Mouse (Mus musculus): ENCODE measurements around the gene Trarg1. TPM values are rescaled to one million over a fixed set of nuclear protein-coding genes. Genes with fewer than 3 reads are reported as not detected.

The Trarg1 gene
- polyA plus RNA-seq, 1 experiment = 0.34 TPM

- Histone ChIP-seq H3ac (ENCODE audit: control insufficient read depth, insufficient read length) (no peak overlapping the region), H3K4me3 (no peak overlapping the region), H3K79me2 (ENCODE audit: control insufficient read depth, insufficient read depth) (no peaks in the 10 kb centered on the region), H3K4me2 (ENCODE audit: low read depth) (no peak overlapping the region), H3K27me3 (ENCODE audit: control insufficient read depth, insufficient read depth, insufficient read length) (no peaks in the 10 kb centered on the region), H3K36me3 (ENCODE audit: control insufficient read depth, insufficient read depth) (no peaks in the 10 kb centered on the region)
- TF ChIP-seq E2F4 (IDR thresholded peaks at IDR 0.05; ENCODE audit: insufficient read depth) (no peak), CEBPB (IDR thresholded peaks at IDR 0.05; ENCODE audit: insufficient read depth, poor library complexity, severe bottlenecking) (no peak), REST (IDR thresholded peaks at IDR 0.05; ENCODE audit: insufficient read depth, insufficient read length) (no peak), POLR2AphosphoS2 (IDR thresholded peaks at IDR 0.05; ENCODE audit: insufficient read length, low read depth) (no peak), MYOG (IDR thresholded peaks at IDR 0.05; ENCODE audit: control insufficient read depth in 1 of 3, insufficient read depth in 1 of 3, insufficient read length in 2 of 3, low read depth in 2 of 3) (no peak), SRF (IDR thresholded peaks at IDR 0.05; ENCODE audit: control insufficient read depth, insufficient read length, low read depth) (no peak), USF1 (IDR thresholded peaks at IDR 0.05; ENCODE audit: low read depth) (no peak), TCF3 (IDR thresholded peaks at IDR 0.05; ENCODE audit: insufficient read length, low read depth) (no peak)
Measured at GRCm38 (mm10) chr11:76659138-76659930, 20.3 kb upstream of the Trarg1 start.

GRCm38 (mm10) chr11:76661790-76662468 lies 17.7 kb upstream of the Trarg1 start:
- Histone ChIP-seq H3ac (ENCODE audit: control insufficient read depth, insufficient read length) (no peak overlapping the region), H3K27me3 (ENCODE audit: control insufficient read depth, insufficient read depth, insufficient read length) (peaks cover 22% of the 10 kb centered on the region), H3K36me3 (ENCODE audit: control insufficient read depth, insufficient read depth) (no peaks in the 10 kb centered on the region), H3K4me2 (ENCODE audit: low read depth) (no peak overlapping the region), H3K79me2 (ENCODE audit: control insufficient read depth, insufficient read depth) (no peaks in the 10 kb centered on the region), H3K4me3 (no peak overlapping the region)
- TF ChIP-seq MYOG (IDR thresholded peaks at IDR 0.05; ENCODE audit: control insufficient read depth in 1 of 3, insufficient read depth in 1 of 3, insufficient read length in 2 of 3, low read depth in 2 of 3) (no peak), TCF3 (IDR thresholded peaks at IDR 0.05; ENCODE audit: insufficient read length, low read depth) (no peak), MYOD1 (IDR thresholded peaks at IDR 0.05; ENCODE audit: control insufficient read depth in 1 of 3, insufficient read length in 2 of 3, low read depth in 2 of 3) (no peak), TCF12 (IDR thresholded peaks at IDR 0.05; ENCODE audit: insufficient read depth, poor library complexity, severe bottlenecking) (no peak), POLR2A (IDR thresholded peaks at IDR 0.05; ENCODE audit: insufficient read length, low read depth) (no peak), POLR2AphosphoS2 (IDR thresholded peaks at IDR 0.05; ENCODE audit: insufficient read length, low read depth) (no peak), SRF (IDR thresholded peaks at IDR 0.05; ENCODE audit: control insufficient read depth, insufficient read length, low read depth) (no peak), E2F4 (IDR thresholded peaks at IDR 0.05; ENCODE audit: insufficient read depth) (no peak), REST (IDR thresholded peaks at IDR 0.05; ENCODE audit: insufficient read depth, insufficient read length) (no peak), CEBPB (IDR thresholded peaks at IDR 0.05; ENCODE audit: insufficient read depth, poor library complexity, severe bottlenecking) (no peak)

GRCm38 (mm10) chr11:76666002-76666649 lies 13.5 kb upstream of the Trarg1 start:
- Histone ChIP-seq H3ac (ENCODE audit: control insufficient read depth, insufficient read length) (no peak overlapping the region), H3K27me3 (ENCODE audit: control insufficient read depth, insufficient read depth, insufficient read length) (peaks cover 24% of the 10 kb centered on the region), H3K79me2 (ENCODE audit: control insufficient read depth, insufficient read depth) (no peaks in the 10 kb centered on the region), H3K4me2 (ENCODE audit: low read depth) (no peak overlapping the region), H3K36me3 (ENCODE audit: control insufficient read depth, insufficient read depth) (no peaks in the 10 kb centered on the region), H3K4me3 (no peak overlapping the region)
- TF ChIP-seq POLR2A (IDR thresholded peaks at IDR 0.05; ENCODE audit: insufficient read length, low read depth) = no peak
- TF ChIP-seq USF1 (IDR thresholded peaks at IDR 0.05; ENCODE audit: low read depth) = no peak
- TF ChIP-seq REST (IDR thresholded peaks at IDR 0.05; ENCODE audit: insufficient read depth, insufficient read length) = no peak
- no peak for TF ChIP-seq POLR2AphosphoS2 (IDR thresholded peaks at IDR 0.05; ENCODE audit: insufficient read length, low read depth)
- no peak for TF ChIP-seq TCF3 (IDR thresholded peaks at IDR 0.05; ENCODE audit: insufficient read length, low read depth)
- TF ChIP-seq SRF (IDR thresholded peaks at IDR 0.05; ENCODE audit: control insufficient read depth, insufficient read length, low read depth) = no peak
- TF ChIP-seq MAX (IDR thresholded peaks at IDR 0.05; ENCODE audit: low read depth) = no peak
- TF ChIP-seq E2F4 (IDR thresholded peaks at IDR 0.05; ENCODE audit: insufficient read depth) = no peak
- TF ChIP-seq TCF12 (IDR thresholded peaks at IDR 0.05; ENCODE audit: insufficient read depth, poor library complexity, severe bottlenecking) = no peak
- TF ChIP-seq MYOG (IDR thresholded peaks at IDR 0.05; ENCODE audit: control insufficient read depth in 1 of 3, insufficient read depth in 1 of 3, insufficient read length in 2 of 3, low read depth in 2 of 3) = no peak
- TF ChIP-seq MYOD1 (IDR thresholded peaks at IDR 0.05; ENCODE audit: control insufficient read depth in 1 of 3, insufficient read length in 2 of 3, low read depth in 2 of 3) = no peak
- no peak for TF ChIP-seq CEBPB (IDR thresholded peaks at IDR 0.05; ENCODE audit: insufficient read depth, poor library complexity, severe bottlenecking)

GRCm38 (mm10) chr11:76667807-76668206 lies 11.8 kb upstream of the Trarg1 start:
- no peaks in the 10 kb centered on the region for H3K36me3 ChIP-seq (ENCODE audit: control insufficient read depth, insufficient read depth)
- no peak overlapping the region for H3K4me2 ChIP-seq (ENCODE audit: low read depth)
- TF ChIP-seq CEBPB (IDR thresholded peaks at IDR 0.05; ENCODE audit: insufficient read depth, poor library complexity, severe bottlenecking) (no peak), MYOG (IDR thresholded peaks at IDR 0.05; ENCODE audit: control insufficient read depth in 1 of 3, insufficient read depth in 1 of 3, insufficient read length in 2 of 3, low read depth in 2 of 3) (peak in 2 of 3 experiments; percentile 33 to 45), MAX (IDR thresholded peaks at IDR 0.05; ENCODE audit: low read depth) (no peak), E2F4 (IDR thresholded peaks at IDR 0.05; ENCODE audit: insufficient read depth) (no peak), MYOD1 (IDR thresholded peaks at IDR 0.05; ENCODE audit: control insufficient read depth in 1 of 3, insufficient read length in 2 of 3, low read depth in 2 of 3) (peak in 2 of 3 experiments; percentile 9 to 67), TCF12 (IDR thresholded peaks at IDR 0.05; ENCODE audit: insufficient read depth, poor library complexity, severe bottlenecking) (no peak), POLR2A (IDR thresholded peaks at IDR 0.05; ENCODE audit: insufficient read length, low read depth) (no peak)
- H3K79me2 ChIP-seq (ENCODE audit: control insufficient read depth, insufficient read depth) = no peaks in the 10 kb centered on the region
- no peak overlapping the region for H3K4me3 ChIP-seq
- H3K27me3 ChIP-seq (ENCODE audit: control insufficient read depth, insufficient read depth, insufficient read length) = peaks cover 36% of the 10 kb centered on the region
- H3ac ChIP-seq (ENCODE audit: control insufficient read depth, insufficient read length) = no peak overlapping the region

Data from myocyte (in vitro differentiated cells).